Mouse (Mus musculus) C2C12 (cell line): ENCODE results near the gene Rundc3b.

ENCODE experiments used
- CTCF ChIP-seq: IDR thresholded peaks from one replicate; pipeline ENCODE4 v1.5.1; 2011; ENCODE audit not compliant: control insufficient read depth, insufficient read depth, insufficient read length
- MAX ChIP-seq: IDR thresholded peaks from one replicate; pipeline ENCODE4 v1.6.1; 2011; ENCODE audit warnings: mild to moderate bottlenecking, control low read depth
- MYOD1 ChIP-seq: IDR thresholded peaks from one replicate; pipeline ENCODE4 v1.6.1; 2011; ENCODE audit warnings: low read depth; ENCODE audit not compliant: control insufficient read depth, insufficient read length
- MYOG ChIP-seq: IDR thresholded peaks from one replicate; pipeline ENCODE4 v1.6.1; 2011; ENCODE audit not compliant: control insufficient read depth, insufficient read length; ENCODE audit errors: extremely low read depth

DNA sequence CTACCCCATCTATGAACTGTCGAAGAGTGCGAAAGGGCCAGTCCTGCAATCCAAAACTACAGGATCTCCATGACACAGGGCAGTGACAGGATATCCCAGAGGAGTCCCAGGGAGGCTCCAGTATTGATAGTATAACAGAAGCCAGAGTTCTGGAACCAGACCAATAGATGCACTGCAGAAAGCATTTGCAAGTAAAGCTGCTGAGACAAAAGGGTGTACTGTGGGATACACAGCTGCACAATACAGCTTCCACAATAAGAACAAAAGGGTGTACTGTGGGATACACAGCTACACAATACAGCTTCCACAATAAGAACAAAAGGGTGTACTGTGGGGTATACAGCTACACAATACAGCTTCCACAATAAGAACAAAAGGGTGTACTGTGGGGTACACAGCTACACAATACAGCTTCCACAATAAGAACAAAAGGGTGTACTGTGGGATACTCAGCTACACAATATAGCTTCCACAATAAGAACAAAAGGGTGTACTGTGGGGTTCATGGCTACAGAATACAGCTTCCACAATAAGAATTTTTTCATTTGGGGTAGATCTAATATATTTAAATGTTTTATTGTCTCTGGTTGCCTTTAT lies 134.0 kb downstream of the Rundc3b start:
- TF ChIP-seq MAX (no peak), CTCF (no peak), MYOG (no peak), MYOD1 (no peak)
